Mouse (Mus musculus) intestine, embryonic 15.5 days (tissue): ENCODE measurements at regions not wholly inside any gene's neighbourhood (a gene's known extent, or its start where the extent isn't known, plus 50 kb on each side); places are given as distances from the start of the nearest gene placed in this dataset.
"Not testable (repeated sequence)": the region's sequence is repeated elsewhere in the genome, so short reads cannot be mapped to it uniquely, and the experiment has no call there.

ENCODE experiments used
- ATAC-seq: fragments of 200-750 bp; cut with Nextera tagmentation; 2 replicates; pipeline ENCODE4 v1.8.0; 2017; ENCODE audit warnings: moderate TSS enrichment, moderate library complexity
- H3K27ac ChIP-seq: fragments of 300-500 bp; sonication (generic); 2 replicates; pipeline ENCODE4 v1.5.1; 2015; ENCODE audit warnings: mild to moderate bottlenecking, inconsistent platforms
- H3K27me3 ChIP-seq: fragments of 300-500 bp; sonication (generic); replicated peaks from 2 replicates; pipeline ENCODE4 v1.6.1; 2015; ENCODE audit warnings: inconsistent platforms
- H3K36me3 ChIP-seq: fragments of 300-500 bp; sonication (generic); 2 replicates; pipeline ENCODE4 v1.6.1; 2015; ENCODE audit warnings: inconsistent platforms
- H3K4me1 ChIP-seq: fragments of 300-500 bp; sonication (generic); replicated peaks from 2 replicates; pipeline ENCODE4 v1.6.1; 2015; ENCODE audit warnings: inconsistent platforms
- H3K4me2 ChIP-seq: fragments of 300-500 bp; sonication (generic); replicated peaks from 2 replicates; pipeline ENCODE4 v1.6.1; 2015; ENCODE audit warnings: mild to moderate bottlenecking, inconsistent platforms
- H3K4me3 ChIP-seq: fragments of 300-500 bp; sonication (generic); replicated peaks from 2 replicates; pipeline ENCODE4 v1.5.1; 2015; ENCODE audit warnings: inconsistent platforms
- H3K9ac ChIP-seq: fragments of 300-500 bp; sonication (generic); 2 replicates; pipeline ENCODE4 v1.6.1; 2015; ENCODE audit warnings: inconsistent platforms
- H3K9me3 ChIP-seq: fragments of 300-500 bp; sonication (generic); 2 replicates; pipeline ENCODE4 v1.6.1; 2016; ENCODE audit warnings: inconsistent platforms
- WGBS: fragments of 180-500 bp; shearing (Covaris S2); methylation state at CpG from one replicate; pipeline ENCODE4 v1.1.7; 2015; 5-methylcytosine and 5-hydroxymethylcytosine counted together

DNA sequence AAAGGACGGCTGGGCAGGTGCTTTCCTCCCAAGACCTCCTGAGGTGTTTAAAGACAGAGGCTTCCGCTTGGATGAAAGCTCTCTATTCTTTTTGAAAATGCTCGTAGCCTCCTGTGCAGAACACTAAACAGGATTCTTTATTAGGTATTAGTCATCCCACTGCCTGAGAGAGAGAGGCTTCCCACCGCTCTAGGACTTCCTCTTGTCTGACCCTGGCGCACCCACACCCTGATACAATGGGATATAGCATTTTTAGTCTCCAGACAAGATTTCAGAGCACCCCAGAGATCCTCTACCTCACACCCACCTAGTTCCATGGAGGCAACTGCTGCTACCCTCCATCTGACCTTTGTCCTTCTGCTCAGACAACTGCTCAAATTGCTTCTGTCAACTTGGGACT, 144.0 kb upstream of the Unc93a2 start:
- Histone ChIP-seq H3K27ac (no peak overlapping the region), H3K9me3 (no peaks in the 10 kb centered on the region), H3K9ac (no peak overlapping the region), H3K27me3 (no peaks in the 10 kb centered on the region), H3K36me3 (no peaks in the 10 kb centered on the region), H3K4me1 (no peaks in the 10 kb centered on the region), H3K4me2 (no peak overlapping the region), H3K4me3 (no peak overlapping the region)
- ATAC-seq: no peak
- WGBS: 52% methylated on average over 5 of the region's 5 CpGs

DNA sequence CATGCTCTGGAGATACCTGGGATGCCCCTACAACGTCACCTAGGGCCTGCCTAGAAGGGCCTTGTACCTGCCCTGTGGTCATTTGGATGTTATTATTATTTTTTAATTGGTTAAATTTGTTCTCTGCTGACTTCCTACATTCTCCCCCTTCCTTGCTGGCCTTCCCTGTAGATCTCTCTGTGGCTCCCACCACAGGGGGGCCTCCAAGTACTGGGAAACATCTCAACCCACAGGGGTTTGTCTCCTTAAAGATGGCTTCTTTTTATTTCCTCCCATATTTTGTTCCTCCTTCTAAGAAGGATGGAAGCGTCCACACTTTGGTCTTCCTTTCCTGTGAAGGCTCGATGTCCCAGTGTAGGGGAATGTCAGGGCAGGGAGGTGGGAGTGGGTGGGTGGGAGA, 142.4 kb upstream of the Unc93a2 start:
- Histone ChIP-seq H3K4me1 (no peaks in the 10 kb centered on the region), H3K36me3 (no peaks in the 10 kb centered on the region), H3K27ac (no peak overlapping the region), H3K27me3 (no peaks in the 10 kb centered on the region), H3K9me3 (no peaks in the 10 kb centered on the region), H3K4me2 (no peak overlapping the region), H3K9ac (no peak overlapping the region), H3K4me3 (no peak overlapping the region)
- ATAC-seq: no peak
- WGBS: 77% methylated on average over 3 of the region's 3 CpGs

DNA sequence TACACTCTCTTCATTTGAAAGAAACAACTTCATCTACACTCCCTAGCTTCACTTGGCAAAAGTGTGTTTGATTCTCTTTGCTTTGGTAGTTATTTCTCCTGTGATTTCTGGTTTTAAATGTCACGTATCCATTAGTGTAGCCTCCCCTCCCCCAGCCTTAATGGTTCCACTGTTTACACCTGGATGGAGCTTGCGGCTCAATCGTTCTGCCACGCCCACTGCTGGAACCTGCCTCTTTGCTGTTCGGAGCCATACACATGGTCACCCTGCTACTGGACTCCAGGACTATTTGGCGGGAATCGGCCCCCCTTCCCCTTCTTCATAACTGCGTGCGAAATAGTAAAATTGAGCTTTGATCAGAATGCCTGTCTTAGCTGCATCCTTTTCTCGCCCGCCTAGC, 139.2 kb upstream of the Unc93a2 start:
- WGBS: 86% methylated on average over 11 of the region's 11 CpGs
- not testable (repeated sequence) for H3K36me3 ChIP-seq, H3K27me3 ChIP-seq, H3K4me2 ChIP-seq, H3K9ac ChIP-seq, H3K9me3 ChIP-seq, H3K27ac ChIP-seq, H3K4me3 ChIP-seq, ATAC-seq, H3K4me1 ChIP-seq

DNA sequence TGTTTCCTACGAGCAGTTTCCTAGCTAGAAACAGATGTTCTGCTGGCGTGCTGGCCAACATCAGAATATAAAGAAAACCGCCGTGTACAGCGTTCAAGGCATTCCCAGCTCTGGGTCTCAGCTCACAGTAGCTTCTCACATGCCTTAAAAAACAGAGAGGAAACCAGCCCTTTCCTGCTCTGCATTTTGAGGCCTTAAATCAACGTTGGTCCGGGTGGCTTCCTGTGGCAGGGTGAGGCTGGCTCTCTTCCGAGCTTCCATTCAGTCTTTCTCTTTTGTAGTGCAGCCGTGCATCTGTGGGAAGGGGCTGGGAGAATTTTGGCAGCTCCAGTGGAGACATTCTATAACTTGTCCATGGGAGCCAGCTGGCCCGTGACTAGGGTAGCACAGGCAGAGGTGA, 135.9 kb upstream of the Unc93a2 start:
- no peak overlapping the region for H3K27ac ChIP-seq
- H3K4me2 ChIP-seq: no peak overlapping the region
- ATAC-seq: no peak
- no peaks in the 10 kb centered on the region for H3K36me3 ChIP-seq
- H3K4me1 ChIP-seq: no peaks in the 10 kb centered on the region
- H3K9ac ChIP-seq: no peak overlapping the region
- WGBS: 54% methylated on average over 10 of the region's 10 CpGs
- no peaks in the 10 kb centered on the region for H3K9me3 ChIP-seq
- no peaks in the 10 kb centered on the region for H3K27me3 ChIP-seq
- H3K4me3 ChIP-seq: no peak overlapping the region
